Mouse (Mus musculus) embryonic stem cell, embryonic (primary cell): ENCODE data around the gene Pttg1ip.

ENCODE experiments used
- CTCF ChIA-PET, 4 experiments: fragments of 300-600 bp in 2 of 4; fragments of 350-600 bp in 2 of 4; sonication (Branson Sonifier 250); formaldehyde crosslinking; loops; one replicate each; lab custom pipeline; 2022; ENCODE audit warnings: inconsistent platforms in 2 of 4; lab: Charles Lee
- POLR2A ChIA-PET, 4 experiments: fragments of 300-600 bp in 2 of 4; fragments of 350-600 bp in 2 of 4; sonication (Branson Sonifier 250); formaldehyde crosslinking; loops; one replicate each; lab custom pipeline; 2022; ENCODE audit warnings: antibody characterized with exemption in 4 of 4, inconsistent platforms in 1 of 4; lab: Charles Lee

Gene Pttg1ip

GRCm38 (mm10) chr10:77608589-77608988 is 27.1 kb downstream of the Pttg1ip start:
- POLR2A ChIA-PET = interaction anchor here (0.6 to 3.2 kb wide), 21 partner anchors 8 to 101 kb away, joined by 3 to 49 read pairs (median 9); partner anchors contain the start of genes Pttg1ip (in 3 of the 4) and Ube2g2 (in 3 of the 4)
- CTCF ChIA-PET = interaction anchor here in 1 of 4 experiments (0.6 to 2.1 kb wide), 3 partner anchors 18 to 116 kb away, joined by 3 to 6 read pairs (median 3); no protein-coding TSS in a partner anchor

- ChIA-PET POLR2A (interaction anchor here in 3 of 4 experiments (0.6 to 3.2 kb wide), 15 partner anchors 9 to 39 kb away, joined by 3 to 12 read pairs (median 4); partner anchors contain the start of genes Ube2g2 (in 3 of the 3) and Pttg1ip (in 2 of the 3)), CTCF (interaction anchor here in 3 of 4 experiments (0.6 to 1.5 kb wide), 3 partner anchors 19 to 226 kb away, joined by 3 to 5 read pairs (median 4); no protein-coding TSS in a partner anchor)
These were observed 28.9 kb downstream of the Pttg1ip start for GRCm38 (mm10) chr10:77610221-77610961.

GRCm38 (mm10) chr10:77613409-77613808 is 31.9 kb downstream of the Pttg1ip start:
- ChIA-PET CTCF (interaction anchor here in 2 of 4 experiments (0.6 to 1.7 kb wide), 2 partner anchors 70 kb away, joined by 3 read pairs; no protein-coding TSS in a partner anchor), POLR2A (interaction anchor here in 2 of 4 experiments (1.0 to 1.8 kb wide), 9 partner anchors 8 to 41 kb away, joined by 3 to 11 read pairs (median 4); partner anchors contain the start of genes Ube2g2 (in 2 of the 2) and Pttg1ip (in 1 of the 2))

GRCm38 (mm10) chr10:77615647-77616046 is 34.1 kb downstream of the Pttg1ip start:
- POLR2A ChIA-PET = interaction anchor here (0.6 to 7.5 kb wide), 18 partner anchors 8 to 519 kb away, joined by 3 to 49 read pairs (median 3); partner anchors contain the start of genes Pttg1ip (in 2 of the 4) and Pfkl (in 1 of the 4)
- CTCF ChIA-PET = interaction anchor here in 3 of 4 experiments (0.6 to 1.2 kb wide), 7 partner anchors 9 to 87 kb away, joined by 3 to 6 read pairs (median 3); no protein-coding TSS in a partner anchor

GRCm38 (mm10) chr10:77616166-77616565 is 34.6 kb downstream of the Pttg1ip start:
- ChIA-PET CTCF (interaction anchor here in 1 of 4 experiments (0.7 to 1.2 kb wide), 3 partner anchors 11 to 31 kb away, joined by 3 to 5 read pairs (median 3); no protein-coding TSS in a partner anchor), POLR2A (interaction anchor here in 3 of 4 experiments (0.6 to 7.5 kb wide), 17 partner anchors 9 to 887 kb away, joined by 3 to 49 read pairs (median 5); partner anchors contain the start of genes Pttg1ip (in 2 of the 3), Lrrc3 (in 1 of the 3) and Pfkl (in 1 of the 3))

DNA sequence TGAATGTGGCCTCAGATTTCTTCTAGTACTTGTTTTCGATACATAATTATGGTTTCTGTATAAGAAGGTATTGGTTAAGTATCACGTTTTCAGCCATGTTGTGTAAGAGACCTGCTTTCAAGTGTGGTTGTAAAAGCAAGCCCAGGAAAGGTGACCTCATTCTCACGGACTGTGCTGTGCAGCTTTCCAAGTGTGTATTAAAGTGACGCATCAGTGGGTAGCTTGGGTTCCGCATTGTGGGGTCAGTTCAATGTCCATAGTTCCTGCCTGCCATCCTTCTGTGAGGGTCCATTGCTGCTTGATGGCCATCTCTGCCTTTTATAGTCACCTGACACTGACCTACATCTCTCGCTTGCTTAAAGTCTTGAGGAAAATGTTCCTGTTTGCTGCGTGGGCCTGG is 35.4 kb downstream of the Pttg1ip start:
- CTCF ChIA-PET = interaction anchor here in 1 of 4 experiments (1.3 kb wide), 1 partner anchor 12 kb away, joined by 3 read pairs; no protein-coding TSS in a partner anchor
- POLR2A ChIA-PET = interaction anchor here in 3 of 4 experiments (0.5 to 7.5 kb wide), 9 partner anchors 10 to 426 kb away, joined by 3 to 49 read pairs (median 4); partner anchors contain the start of gene Lrrc3 (in 1 of the 3)

GRCm38 (mm10) chr10:77621546-77621945 is 40.0 kb downstream of the Pttg1ip start:
- ChIA-PET POLR2A (interaction anchor here in 3 of 4 experiments (0.5 to 7.5 kb wide), 32 partner anchors 8 to 704 kb away, joined by 3 to 49 read pairs (median 4); partner anchors contain the start of genes Pttg1ip (in 3 of the 3) and Fam207a (in 1 of the 3)), CTCF (interaction anchor here in 1 of 4 experiments (0.9 to 2.5 kb wide), 4 partner anchors 17 to 79 kb away, joined by 3 to 14 read pairs (median 4); no protein-coding TSS in a partner anchor)

GRCm38 (mm10) chr10:77622055-77622988 is 40.8 kb downstream of the Pttg1ip start, which contains the start of gene Ube2g2:
Gene Ube2g2 (plus strand): TSS chr10:77622275.
- ChIA-PET POLR2A (interaction anchor here in 3 of 4 experiments (0.5 to 7.5 kb wide), 42 partner anchors 9 to 491 kb away, joined by 3 to 49 read pairs (median 4); partner anchors contain the start of genes Pttg1ip (in 3 of the 3) and Fam207a (in 1 of the 3)), CTCF (interaction anchor here in 2 of 4 experiments (0.9 to 2.5 kb wide), 4 partner anchors 17 to 79 kb away, joined by 3 to 14 read pairs (median 4); no protein-coding TSS in a partner anchor)

- POLR2A ChIA-PET = interaction anchor here in 3 of 4 experiments (0.6 to 6.0 kb wide), 15 partner anchors 13 to 971 kb away, joined by 3 to 39 read pairs (median 3); partner anchors contain the start of gene Pttg1ip (in 1 of the 3)
- CTCF ChIA-PET = interaction anchor here in 2 of 4 experiments (0.7 to 2.5 kb wide), 4 partner anchors 32 to 106 kb away, joined by 3 to 14 read pairs (median 4); no protein-coding TSS in a partner anchor
These were observed 41.6 kb downstream of the Pttg1ip start for GRCm38 (mm10) chr10:77623069-77623492.

- ChIA-PET CTCF (interaction anchor here in 3 of 4 experiments (0.6 to 2.5 kb wide), 6 partner anchors 8 to 107 kb away, joined by 3 to 14 read pairs (median 4); partner anchors contain the start of gene Pttg1ip (in 1 of the 3)), POLR2A (interaction anchor here in 3 of 4 experiments (0.6 to 6.0 kb wide), 17 partner anchors 10 to 1131 kb away, joined by 3 to 39 read pairs (median 3); no protein-coding TSS in a partner anchor)
These were observed 42.3 kb downstream of the Pttg1ip start for GRCm38 (mm10) chr10:77623639-77624400.

DNA sequence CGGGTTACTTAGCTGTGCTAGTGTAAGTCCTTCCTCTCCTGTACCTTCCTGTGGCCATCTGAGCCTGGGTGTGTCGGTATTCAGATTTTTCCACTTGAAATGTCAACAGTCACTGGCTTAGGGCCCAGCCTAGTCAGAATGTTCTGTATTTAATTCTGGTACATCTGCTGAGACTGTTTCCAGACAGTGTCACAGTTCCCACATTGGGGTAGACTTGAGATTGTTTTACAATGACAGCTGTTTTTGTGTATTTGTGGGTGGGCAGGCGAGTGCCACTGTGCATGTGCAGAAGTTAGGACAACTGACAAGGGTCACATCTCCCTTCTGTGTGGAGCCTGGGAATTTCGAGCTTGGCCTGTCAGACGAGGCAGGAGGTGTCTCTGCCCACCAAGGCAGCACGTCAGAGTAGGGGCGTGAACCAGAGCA is 43.1 kb downstream of the Pttg1ip start:
- POLR2A ChIA-PET = interaction anchor here in 3 of 4 experiments (0.6 to 2.6 kb wide), 8 partner anchors 10 to 1130 kb away, joined by 3 to 6 read pairs (median 4); partner anchors contain the start of gene Pttg1ip (in 1 of the 3)
- CTCF ChIA-PET = interaction anchor here in 3 of 4 experiments (0.6 to 1.3 kb wide), 4 partner anchors 9 to 107 kb away, joined by 3 to 4 read pairs (median 3); partner anchors contain the start of gene Pttg1ip (in 1 of the 3)

GRCm38 (mm10) chr10:77626036-77626435 is 44.5 kb downstream of the Pttg1ip start:
- ChIA-PET CTCF (interaction anchor here in 2 of 4 experiments (0.6 to 2.0 kb wide), 4 partner anchors 19 to 257 kb away, joined by 3 to 7 read pairs (median 6); no protein-coding TSS in a partner anchor), POLR2A (interaction anchor here in 3 of 4 experiments (0.6 to 2.5 kb wide), 3 partner anchors 21 to 57 kb away, joined by 3 to 7 read pairs (median 6); no protein-coding TSS in a partner anchor)

DNA sequence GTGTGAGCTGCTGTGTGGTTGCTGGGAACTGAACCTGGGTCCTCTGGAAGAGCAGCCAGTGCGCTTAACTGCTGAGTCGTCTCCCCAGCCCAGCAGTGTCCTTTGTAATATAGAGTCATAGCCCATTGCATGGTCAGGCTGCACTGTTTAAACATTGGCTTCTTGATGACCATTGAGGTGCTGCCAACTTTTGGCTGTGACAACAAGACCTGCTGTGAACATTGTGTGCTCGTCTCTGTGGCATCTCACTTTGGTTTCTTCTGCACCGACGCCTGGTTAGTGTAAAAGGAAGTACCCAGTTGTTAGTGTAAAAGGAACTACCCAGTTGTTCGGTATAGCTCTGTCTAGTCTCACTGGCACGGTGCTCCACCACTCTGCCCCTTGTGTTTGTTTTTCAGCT is 45.1 kb downstream of the Pttg1ip start:
- POLR2A ChIA-PET = interaction anchor here in 3 of 4 experiments (0.6 to 4.4 kb wide), 4 partner anchors 14 to 57 kb away, joined by 3 to 17 read pairs (median 6); partner anchors contain the start of gene Pttg1ip (in 1 of the 3)
- CTCF ChIA-PET = interaction anchor here in 3 of 4 experiments (0.9 to 2.0 kb wide), 6 partner anchors 13 to 252 kb away, joined by 4 to 7 read pairs (median 6); no protein-coding TSS in a partner anchor

GRCm38 (mm10) chr10:77627497-77627896 is 46.0 kb downstream of the Pttg1ip start:
- ChIA-PET POLR2A (interaction anchor here in 3 of 4 experiments (0.6 to 4.4 kb wide), 8 partner anchors 11 to 650 kb away, joined by 3 to 17 read pairs (median 3); partner anchors contain the start of gene Pttg1ip (in 1 of the 3)), CTCF (interaction anchor here (0.6 to 2.0 kb wide), 11 partner anchors 12 to 251 kb away, joined by 3 to 7 read pairs (median 4); no protein-coding TSS in a partner anchor)
